In genomic region chr7:76941531-76941930, GRCm38 (mm10) we compare ENCODE assay signal across 9 mouse cellular contexts.
DNase-seq lines count a peak whose midpoint lies in the region; TF ChIP-seq lines count a peak whose summit lies in the region.
"Had no signal": no experiment of that assay in that cellular context is flagged by ENCODE, and none has a peak within 500 bp of the region (broad histone marks: within the 10 kb centered on the region; RNA-seq: fewer than 3 reads in every experiment).

No protein-coding gene starts in this region.

- peak; percentile 45 for TF ChIP-seq CTCF in bone marrow macrophage, adult 2 months (IDR thresholded peaks at IDR 0.05; ENCODE audit: low read depth, low read length)

- no peak overlapping the region for H3K4me3 ChIP-seq in bone marrow macrophage, adult 2 months (ENCODE audit: insufficient read depth, low read length)
- H3K4me3 ChIP-seq: midbrain, embryonic 12.5 days had no signal

- DNase-seq in frontal cortex, postnatal 36 days (ENCODE audit: low spot score in 2 of 2): peak; percentile 4 to 16
- no peak for DNase-seq in frontal cortex, postnatal 14 days (ENCODE audit: low spot score in 2 of 2)
- DNase-seq in right cerebral cortex, adult 18-20 months: peak; percentile 21
- no peak for DNase-seq in right cerebral cortex, postnatal 14 days
- peak; percentile 21 for DNase-seq in induced T-regulatory cell, adult 2 months (ENCODE audit: low read depth)
- DNase-seq in lung, postnatal 36 days: peak; percentile 59
- DNase-seq in ovary, postnatal 10 days (ENCODE audit: low spot score): no peak

- no peak overlapping the region for H3K27ac ChIP-seq in bone marrow macrophage, adult 2 months (ENCODE audit: insufficient read depth, low read depth, low read length)
- H3K27ac ChIP-seq: midbrain, embryonic 12.5 days had no signal

- H3K4me1 ChIP-seq in bone marrow macrophage, adult 2 months (ENCODE audit: control insufficient read depth, insufficient read depth, low read length): no peaks in the 10 kb centered on the region

- TF ChIP-seq POLR2A in bone marrow macrophage, adult 2 months (IDR thresholded peaks at IDR 0.05; ENCODE audit: borderline replicate concordance, low read depth, low read length): no peak

Comparison
In these comparisons a context has a peak if more than half of its experiments do, and no peak if none do; other contexts are left out.
1. DNase-seq: peak in frontal cortex, postnatal 36 days (2 of 2), right cerebral cortex, adult 18-20 months (single experiment), induced T-regulatory cell, adult 2 months (single experiment) and lung, postnatal 36 days (single experiment); none in frontal cortex, postnatal 14 days (0 of 2), right cerebral cortex, postnatal 14 days (single experiment) and ovary, postnatal 10 days (single experiment).